ENCODE assay signal across 15 mouse cellular contexts in the genomic region with DNA sequence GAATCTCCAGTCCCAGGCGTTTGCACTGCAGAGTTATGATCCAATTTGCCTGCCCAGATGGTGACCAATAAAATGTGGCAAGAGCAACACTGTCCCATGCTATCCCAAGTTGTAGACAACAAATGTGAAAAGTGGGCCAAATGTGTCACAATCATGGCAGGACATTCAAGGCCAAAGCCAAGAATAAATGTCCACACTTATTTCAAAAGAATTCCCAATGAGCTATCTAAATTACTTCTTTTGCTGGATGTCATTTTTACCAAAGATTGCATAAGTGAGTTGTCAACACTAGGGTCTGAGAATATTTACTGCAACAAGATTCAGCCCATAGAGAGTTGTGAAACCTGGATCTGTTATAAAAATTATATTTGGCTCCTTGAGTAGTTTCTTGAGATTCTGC.
DNase-seq lines count a peak whose midpoint lies in the region; TF ChIP-seq lines count a peak whose summit lies in the region.
"Had no signal": no experiment of that assay in that cellular context is flagged by ENCODE, and none has a peak within 500 bp of the region (broad histone marks: within the 10 kb centered on the region; RNA-seq: fewer than 3 reads in every experiment).

No protein-coding gene starts in this region.

- TF ChIP-seq CTCF in kidney, adult 2 months (conservative IDR thresholded peaks at IDR 0.05; ENCODE audit: insufficient read depth, insufficient read length, low read depth, low read length), result no peak

- no peaks in the 10 kb centered on the region for H3K27me3 ChIP-seq in kidney, adult 2 months (replicated peaks; ENCODE audit: control insufficient read depth, insufficient read depth, low read length)
- H3K27me3 ChIP-seq in myocyte (ENCODE audit: control insufficient read depth, insufficient read depth, insufficient read length), result no peaks in the 10 kb centered on the region
- H3K27me3 ChIP-seq: midbrain, embryonic 12.5 days had no signal

- 62% methylated on average over 1 of the region's 1 CpGs for WGBS in kidney, adult 2 months

- H3K4me3 ChIP-seq in kidney, adult 2 months (ENCODE audit: insufficient read depth, low read depth, low read length), result no peak overlapping the region
- no peak overlapping the region for H3K4me3 ChIP-seq in myocyte
- H3K4me3 ChIP-seq: heart, adult 2 months; midbrain, embryonic 12.5 days had no signal

- H3K27ac ChIP-seq in kidney, adult 2 months (ENCODE audit: insufficient read depth, low read depth, low read length), result no peak overlapping the region
- H3K27ac ChIP-seq: heart, adult 2 months; midbrain, embryonic 12.5 days had no signal

- H3K79me2 ChIP-seq in myocyte (ENCODE audit: control insufficient read depth, insufficient read depth), result no peaks in the 10 kb centered on the region

- no peak overlapping the region for H3ac ChIP-seq in myocyte (ENCODE audit: control insufficient read depth, insufficient read length)

- no peak for TF ChIP-seq POLR2A in kidney, adult 2 months (IDR thresholded peaks at IDR 0.05; ENCODE audit: low read depth, low read length)
- no peak for TF ChIP-seq POLR2A in myocyte (IDR thresholded peaks at IDR 0.05; ENCODE audit: insufficient read length, low read depth)

- H3K4me1 ChIP-seq in kidney, adult 2 months (ENCODE audit: control insufficient read depth, insufficient read depth, low read length), result no peaks in the 10 kb centered on the region
- H3K4me1 ChIP-seq: midbrain, embryonic 12.5 days had no signal

- no peaks in the 10 kb centered on the region for H3K36me3 ChIP-seq in kidney, adult 2 months (ENCODE audit: control insufficient read depth, insufficient read depth, low read length)
- no peaks in the 10 kb centered on the region for H3K36me3 ChIP-seq in myocyte (ENCODE audit: control insufficient read depth, insufficient read depth)
- H3K36me3 ChIP-seq: midbrain, embryonic 12.5 days had no signal

- no peak overlapping the region for H3K4me2 ChIP-seq in myocyte (ENCODE audit: low read depth)
- H3K4me2 ChIP-seq: midbrain, embryonic 12.5 days had no signal

- intact Hi-C loops in heart, postnatal 14 days (cut with DNase I), result no loop called here

- DNase-seq in cerebellum, postnatal 10 days, result peak; percentile 18 to 20
- DNase-seq in cerebellum, adult 9-11 months, result no peak
- DNase-seq in kidney, adult 2 months, result peak; percentile 4
- no peak for DNase-seq in kidney, adult 11 months
- DNase-seq in heart, postnatal 14 days, result peak; percentile 1 to 6
- DNase-seq in frontal cortex, postnatal 10 days (ENCODE audit: low spot score in 2 of 2), result no peak
- DNase-seq in spleen, postnatal 14 days (ENCODE audit: low spot score in 2 of 2), result no peak
- DNase-seq: B cell, adult 2 months; cerebellum, postnatal 25 days; kidney, postnatal 10 days; liver; thymus, postnatal 4 days had no signal

TF ChIP-seq in myocyte, 11 proteins besides CTCF, POLR2A, EP300 and RAD21:
- TF ChIP-seq CEBPB (IDR thresholded peaks at IDR 0.05; ENCODE audit: insufficient read depth, poor library complexity, severe bottlenecking), result peak; percentile 24; the same call in 1 of the 2 replicates
- TF ChIP-seq MAX (IDR thresholded peaks at IDR 0.05; ENCODE audit: low read depth), result no peak
TF ChIP-seq in myocyte: peak in this region for 1.

Comparison
In these comparisons a context has a peak if more than half of its experiments do, and no peak if none do; other contexts are left out.
1. DNase-seq: peak in cerebellum, postnatal 10 days (2 of 2), kidney, adult 2 months (single experiment) and heart, postnatal 14 days (2 of 2); none in cerebellum, adult 9-11 months (single experiment), kidney, adult 11 months (single experiment), frontal cortex, postnatal 10 days (0 of 2) and spleen, postnatal 14 days (0 of 2).